7 mouse cellular contexts compared by ENCODE assay signal in the genomic region with DNA sequence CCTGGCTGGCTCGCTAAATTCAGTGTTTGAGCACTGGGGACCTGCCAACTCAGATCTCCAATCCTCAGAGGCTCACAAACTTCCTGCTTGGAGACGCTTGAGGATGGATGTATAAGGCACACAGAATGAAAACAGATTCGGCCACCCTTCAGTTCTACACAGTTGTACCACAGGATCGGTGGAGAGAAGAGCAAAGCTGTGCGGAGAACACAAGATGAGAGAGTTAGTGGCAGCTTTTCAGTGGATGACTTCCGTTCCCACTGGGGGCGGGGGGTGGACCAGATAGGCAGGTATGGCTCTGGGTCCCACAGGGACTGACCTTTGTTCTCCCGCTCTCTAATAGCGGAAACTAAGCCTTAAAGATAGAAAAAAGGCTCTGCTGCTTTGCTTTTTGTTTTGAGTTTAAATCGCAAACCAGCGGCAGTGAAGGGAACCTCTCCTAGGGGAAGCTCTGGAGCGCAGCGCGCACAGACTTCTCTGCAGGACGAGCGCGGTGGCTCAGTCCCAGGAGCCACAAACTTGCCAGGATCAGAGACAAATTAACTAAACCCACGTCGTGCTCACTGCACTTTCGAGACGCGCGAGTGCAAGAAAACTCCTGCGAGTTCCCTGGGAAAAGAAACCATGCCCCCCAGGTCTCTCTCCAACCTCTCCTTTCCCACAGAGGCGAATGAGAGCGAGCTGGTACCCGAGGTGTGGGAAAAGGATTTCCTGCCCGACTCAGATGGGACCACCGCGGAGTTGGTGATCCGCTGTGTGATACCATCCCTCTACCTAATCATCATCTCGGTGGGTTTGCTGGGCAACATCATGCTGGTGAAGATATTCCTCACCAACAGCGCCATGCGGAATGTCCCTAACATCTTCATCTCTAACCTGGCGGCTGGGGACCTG. TPM values are rescaled to one million over a fixed set of nuclear protein-coding genes. Genes with fewer than 3 reads are reported as not detected.
A peak's percentile ranks its signal among the peaks of the same experiment; 100 is the strongest.
DNase-seq lines count a peak whose midpoint lies in the region; ATAC-seq and TF ChIP-seq lines count a peak whose summit lies in the region.

No protein-coding gene starts in this region.

- no peaks in the 10 kb centered on the region for H3K9me3 ChIP-seq in lung, embryonic 16.5 days (ENCODE audit: control insufficient read depth, low read length)
- H3K9me3 ChIP-seq in limb, embryonic 10.5 days (replicated peaks) = no peaks in the 10 kb centered on the region
- H3K9me3 ChIP-seq in neural tube, embryonic 15.5 days (replicated peaks) = no peaks in the 10 kb centered on the region

- WGBS in lung, embryonic 16.5 days = 2% methylated on average over 35 of the region's 35 CpGs
- WGBS in limb, embryonic 10.5 days = 3% methylated on average over 35 of the region's 35 CpGs
- 2% methylated on average over 35 of the region's 35 CpGs for WGBS in neural tube, embryonic 15.5 days

- TF ChIP-seq CTCF in embryonic fibroblast, embryonic 13.5 days (IDR thresholded peaks at IDR 0.05; ENCODE audit: borderline replicate concordance, insufficient read depth, low read length) = no peak

- H3K4me2 ChIP-seq in lung, embryonic 16.5 days (ENCODE audit: low read depth, low read length) = peak overlapping the region; percentile 80
- H3K4me2 ChIP-seq in neural tube, embryonic 15.5 days = peak overlapping the region; percentile 78

- peaks cover 4% of the 10 kb centered on the region; the same call in 1 of the 2 replicates for H3K4me1 ChIP-seq in lung, embryonic 16.5 days (replicated peaks; ENCODE audit: control insufficient read depth, insufficient read depth, low read length)
- no peaks in the 10 kb centered on the region for H3K4me1 ChIP-seq in embryonic fibroblast, embryonic 13.5 days (ENCODE audit: control insufficient read depth, insufficient read depth, low read length)
- peaks cover 8% of the 10 kb centered on the region; the same call in 1 of the 2 replicates for H3K4me1 ChIP-seq in limb, embryonic 10.5 days
- peaks cover 6% of the 10 kb centered on the region; the same call in 1 of the 2 replicates for H3K4me1 ChIP-seq in neural tube, embryonic 15.5 days

- peaks cover 6% of the 10 kb centered on the region; the same call in 1 of the 2 replicates for H3K27me3 ChIP-seq in lung, embryonic 16.5 days (ENCODE audit: control insufficient read depth, insufficient read depth, low read depth, low read length)
- peaks cover 21% of the 10 kb centered on the region for H3K27me3 ChIP-seq in limb, embryonic 10.5 days (ENCODE audit: low read depth, poor library complexity, severe bottlenecking)
- H3K27me3 ChIP-seq in neural tube, embryonic 15.5 days (replicated peaks) = no peaks in the 10 kb centered on the region

- H3K4me3 ChIP-seq in lung, embryonic 16.5 days (ENCODE audit: low read length) = peak overlapping the region; percentile 49
- peak overlapping the region; percentile 20 for H3K4me3 ChIP-seq in embryonic fibroblast, embryonic 13.5 days (ENCODE audit: insufficient read depth, low read length)
- H3K4me3 ChIP-seq in limb, embryonic 10.5 days = peak overlapping the region; percentile 52
- H3K4me3 ChIP-seq in neural tube, embryonic 15.5 days (replicated peaks) = peak overlapping the region; percentile 40

- H3K9ac ChIP-seq in lung, embryonic 16.5 days (ENCODE audit: low read length) = peak overlapping the region; percentile 19; the same call in 1 of the 2 replicates
- peak overlapping the region; percentile 36; the same call in 1 of the 2 replicates for H3K9ac ChIP-seq in neural tube, embryonic 15.5 days (replicated peaks)

- H3K36me3 ChIP-seq in lung, embryonic 16.5 days (ENCODE audit: control insufficient read depth, insufficient read depth, low read length) = no peaks in the 10 kb centered on the region
- no peaks in the 10 kb centered on the region for H3K36me3 ChIP-seq in limb, embryonic 10.5 days
- H3K36me3 ChIP-seq in neural tube, embryonic 15.5 days = no peaks in the 10 kb centered on the region

- no peak for DNase-seq in lung, adult 18-20 months
- peak; percentile 42 for DNase-seq in limb, embryonic 10.5 days (ENCODE audit: low spot score)
- DNase-seq in thymus, adult 18-20 months = no peak
- DNase-seq in urinary bladder, adult 18-20 months (ENCODE audit: low spot score in 2 of 2) = no peak

- no peak for ATAC-seq in lung, embryonic 16.5 days (ENCODE audit: low read depth)
- peak; percentile 79 for ATAC-seq in neural tube, embryonic 15.5 days (ENCODE audit: low FRiP score)

- TF ChIP-seq POLR2A in embryonic fibroblast, embryonic 13.5 days (IDR thresholded peaks at IDR 0.05; ENCODE audit: low read depth, low read length) = no peak

- H3K27ac ChIP-seq in lung, embryonic 16.5 days (ENCODE audit: low read length) = no peak overlapping the region
- H3K27ac ChIP-seq in embryonic fibroblast, embryonic 13.5 days (ENCODE audit: insufficient read depth, low read length) = no peak overlapping the region
- no peak overlapping the region for H3K27ac ChIP-seq in limb, embryonic 10.5 days
- H3K27ac ChIP-seq in neural tube, embryonic 15.5 days (replicated peaks) = no peak overlapping the region

RNA-seq across cellular contexts. Expression of a gene that starts 41.9 kb away (rescaled TPM):
- polyA plus RNA-seq in lung, embryonic 16.5 days (2015; fragmentation: Nextera tagmentation; extraction: Ambion mirVana) = not detected in 2 replicates
- polyA plus RNA-seq in embryonic fibroblast, embryonic 13.5 days (2011; ENCODE audit: insufficient read length, low read depth, missing spikeins) = not detected in 2 replicates
- polyA plus RNA-seq in limb, embryonic 10.5 days (2016; fragmentation: Nextera tagmentation; extraction: Ambion mirVana) = not detected in 2 replicates
- not detected in 2 replicates for polyA plus RNA-seq in neural tube, embryonic 15.5 days (2015; fragmentation: Nextera tagmentation; extraction: Ambion mirVana)

RNA-seq across cellular contexts. Expression of a gene that starts 54.5 kb away (rescaled TPM):
- 0.13 and 0.64 TPM in 2 replicates for polyA plus RNA-seq in lung, embryonic 16.5 days (2015; fragmentation: Nextera tagmentation; extraction: Ambion mirVana)
- polyA plus RNA-seq in embryonic fibroblast, embryonic 13.5 days (2011; ENCODE audit: insufficient read length, low read depth, missing spikeins) = not detected in 2 replicates
- polyA plus RNA-seq in limb, embryonic 10.5 days (2016; fragmentation: Nextera tagmentation; extraction: Ambion mirVana) = 0.73 TPM in 1 of 2 replicates, not detected in the other
- 2.8 and 3.4 TPM in 2 replicates for polyA plus RNA-seq in neural tube, embryonic 15.5 days (2015; fragmentation: Nextera tagmentation; extraction: Ambion mirVana)

RNA-seq across cellular contexts. Expression of a gene that starts 54.6 kb away (rescaled TPM):
- polyA plus RNA-seq in lung, embryonic 16.5 days (2015; fragmentation: Nextera tagmentation; extraction: Ambion mirVana) = 95.8 and 98.1 TPM in 2 replicates
- 78.9 and 79.9 TPM in 2 replicates for polyA plus RNA-seq in embryonic fibroblast, embryonic 13.5 days (2011; ENCODE audit: insufficient read length, low read depth, missing spikeins)
- 103 and 105 TPM in 2 replicates for polyA plus RNA-seq in limb, embryonic 10.5 days (2016; fragmentation: Nextera tagmentation; extraction: Ambion mirVana)
- polyA plus RNA-seq in neural tube, embryonic 15.5 days (2015; fragmentation: Nextera tagmentation; extraction: Ambion mirVana) = 173 and 187 TPM in 2 replicates
